Mouse (Mus musculus) hindbrain, embryonic 16.5 days (tissue): Measurements from ENCODE around the gene Galntl5. TPM values are rescaled to one million over a fixed set of nuclear protein-coding genes. Genes with fewer than 3 reads are reported as not detected.

Experiments
- ATAC-seq: fragments of 200-750 bp; cut with Nextera tagmentation; 2 replicates; pipeline ENCODE4 v1.8.0; 2017; ENCODE audit warnings: moderate TSS enrichment, moderate library complexity
- H3K27ac ChIP-seq: fragments of 300-500 bp; sonication (generic); 2 replicates; pipeline ENCODE4 v1.5.1; 2014; ENCODE audit warnings: low read depth, mild to moderate bottlenecking, control low read depth, low read length, moderate library complexity
- H3K27me3 ChIP-seq: fragments of 300-500 bp; sonication (generic); replicated peaks from 2 replicates; pipeline ENCODE4 v1.6.1; 2014; ENCODE audit warnings: low read length; ENCODE audit not compliant: control insufficient read depth, insufficient read depth
- H3K36me3 ChIP-seq: fragments of 300-500 bp; sonication (generic); 2 replicates; pipeline ENCODE4 v1.6.1; 2014; ENCODE audit warnings: mild to moderate bottlenecking, low read length, moderate library complexity, mixed read lengths; ENCODE audit not compliant: control insufficient read depth, insufficient read depth
- H3K4me1 ChIP-seq: fragments of 300-500 bp; sonication (generic); 2 replicates; pipeline ENCODE4 v1.6.1; 2014; ENCODE audit warnings: low read depth, low read length; ENCODE audit not compliant: control insufficient read depth, insufficient read depth
- H3K4me2 ChIP-seq: fragments of 300-500 bp; sonication (generic); 2 replicates; pipeline ENCODE4 v1.6.1; 2014; ENCODE audit warnings: mild to moderate bottlenecking, low read length, control low read depth, moderate library complexity
- H3K4me3 ChIP-seq: fragments of 300-500 bp; sonication (generic); 2 replicates; pipeline ENCODE4 v1.5.1; 2014; ENCODE audit warnings: mild to moderate bottlenecking, low read length, control low read depth, moderate library complexity
- H3K9ac ChIP-seq: fragments of 300-500 bp; sonication (generic); 2 replicates; pipeline ENCODE4 v1.6.1; 2014; ENCODE audit warnings: low read depth, mild to moderate bottlenecking, control low read depth, low read length, moderate library complexity
- H3K9me3 ChIP-seq: fragments of 300-500 bp; sonication (generic); 2 replicates; pipeline ENCODE4 v1.6.1; 2014; ENCODE audit warnings: mild to moderate bottlenecking, low read length, moderate library complexity; ENCODE audit not compliant: control insufficient read depth
- WGBS: fragments of 180-500 bp; shearing (Covaris S2); extraction: QIAGEN DNeasy Blood & Tissue Kit; methylation state at CpG from one replicate; pipeline ENCODE4 v1.1.7; 2014; 5-methylcytosine and 5-hydroxymethylcytosine counted together
- microRNA-seq: library from miRNA; unstranded; fragments of <30 nt; microRNA quantifications from one replicate; pipeline ENCODE4, GENCODE M21; 2017
- polyA plus RNA-seq: library from polyadenylated mRNA; unstranded; fragments of >200 nt; fragmentation: Nextera tagmentation; extraction: Ambion mirVana; gene quantifications from 2 replicates; pipeline ENCODE4 v1.2.1, GENCODE M21; 2015

The Galntl5 gene
- polyA plus RNA-seq, 1 experiment from 2014 or later = not detected

GRCm38 (mm10) chr5:25256686-25257085 is 75.4 kb downstream of the Galntl5 start:
- WGBS = 98% methylated on average over 2 of the region's 2 CpGs
- Histone ChIP-seq H3K27ac (no peak overlapping the region), H3K9me3 (no peaks in the 10 kb centered on the region), H3K27me3 (no peaks in the 10 kb centered on the region), H3K4me1 (no peaks in the 10 kb centered on the region), H3K9ac (no peak overlapping the region), H3K4me3 (no peak overlapping the region), H3K36me3 (peaks cover 44% of the 10 kb centered on the region), H3K4me2 (no peak overlapping the region)
- no peak for ATAC-seq

- peaks cover 49% of the 10 kb centered on the region for H3K36me3 ChIP-seq
- WGBS = 83% methylated on average over 6 of the region's 6 CpGs
- no peak overlapping the region for H3K4me2 ChIP-seq
- H3K9ac ChIP-seq = no peak overlapping the region
- no peak for ATAC-seq
- no peaks in the 10 kb centered on the region for H3K9me3 ChIP-seq
- H3K27ac ChIP-seq = no peak overlapping the region
- no peaks in the 10 kb centered on the region for H3K27me3 ChIP-seq
- no peaks in the 10 kb centered on the region for H3K4me1 ChIP-seq
- no peak overlapping the region for H3K4me3 ChIP-seq
Observed at GRCm38 (mm10) chr5:25261452-25261851, 80.2 kb downstream of the Galntl5 start.

- Histone ChIP-seq H3K36me3 (peaks cover 50% of the 10 kb centered on the region), H3K4me2 (no peak overlapping the region), H3K9ac (no peak overlapping the region), H3K4me3 (no peak overlapping the region), H3K27me3 (no peaks in the 10 kb centered on the region), H3K27ac (no peak overlapping the region), H3K4me1 (no peaks in the 10 kb centered on the region), H3K9me3 (no peaks in the 10 kb centered on the region)
- ATAC-seq = no peak
- WGBS = 86% methylated on average over 7 of the region's 7 CpGs
Observed at GRCm38 (mm10) chr5:25262266-25262665, 81.0 kb downstream of the Galntl5 start.

GRCm38 (mm10) chr5:25268258-25268888 is 87.1 kb downstream of the Galntl5 start:
- H3K27ac ChIP-seq = no peak overlapping the region
- no peak for ATAC-seq

More at GRCm38 (mm10) chr5:25268258-25268888, 87.1 kb downstream of the Galntl5 start:
- Histone ChIP-seq H3K4me3 (no peak overlapping the region), H3K36me3 (peaks cover 28% of the 10 kb centered on the region; the same call in 1 of the 2 replicates), H3K9me3 (no peaks in the 10 kb centered on the region), H3K27me3 (no peaks in the 10 kb centered on the region), H3K4me1 (no peaks in the 10 kb centered on the region), H3K4me2 (no peak overlapping the region), H3K9ac (no peak overlapping the region)
- 94% methylated on average over 4 of the region's 4 CpGs for WGBS

Small RNAs within 50 kb of the gene (microRNA-seq; reads per million reads assigned to microRNA genes)
- not detected for gene Gm26051

Other genes starting within 250 kb of the Galntl5 start
- 96.6 and 111 TPM in 2 replicates for gene Prkag2, start 80.8 kb upstream of the Galntl5 start, polyA plus RNA-seq
- 60.2 and 63.3 TPM in 2 replicates for gene Galnt11, start 40.4 kb downstream of the Galntl5 start, polyA plus RNA-seq
- not detected in 2 replicates for gene E130116L18Rik, start 41.7 kb downstream of the Galntl5 start, polyA plus RNA-seq